Comparison of ENCODE assay signal across 8 mouse cellular contexts in genomic region chr2:25055068-25055405, GRCm38 (mm10). TPM values are rescaled to one million over a fixed set of nuclear protein-coding genes. Genes with fewer than 3 reads are reported as not detected.
DNase-seq lines count a peak whose midpoint lies in the region; ATAC-seq lines count a peak whose summit lies in the region.

No protein-coding gene starts in this region.

- 56% methylated on average over 2 of the region's 2 CpGs for WGBS in heart, embryonic 12.5 days
- 64% methylated on average over 2 of the region's 2 CpGs for WGBS in forebrain, embryonic 11.5 days
- 57% methylated on average over 2 of the region's 2 CpGs for WGBS in intestine, embryonic 15.5 days
- WGBS in midbrain, embryonic 16.5 days = 60% methylated on average over 1 of the region's 2 CpGs

- H3K4me1 ChIP-seq in heart, embryonic 12.5 days (replicated peaks) = peaks cover 10% of the 10 kb centered on the region
- peaks cover 7% of the 10 kb centered on the region for H3K4me1 ChIP-seq in forebrain, embryonic 11.5 days (replicated peaks; ENCODE audit: control insufficient read depth, insufficient read depth, low read length)
- peaks cover 15% of the 10 kb centered on the region for H3K4me1 ChIP-seq in intestine, embryonic 15.5 days (replicated peaks)
- H3K4me1 ChIP-seq in midbrain, embryonic 16.5 days (ENCODE audit: control insufficient read depth, insufficient read depth, low read length) = peaks cover 17% of the 10 kb centered on the region

- ATAC-seq in heart, embryonic 12.5 days (ENCODE audit: insufficient number of reproducible peaks, low FRiP score) = no peak
- peak; percentile 25; the same call in 1 of the 2 replicates for ATAC-seq in forebrain, embryonic 11.5 days (replicated peaks; ENCODE audit: low FRiP score)
- ATAC-seq in intestine, embryonic 15.5 days = peak; percentile 22; the same call in 1 of the 2 replicates
- peak; percentile 55 for ATAC-seq in midbrain, embryonic 16.5 days

- no peak overlapping the region for H3K27ac ChIP-seq in heart, embryonic 12.5 days (ENCODE audit: poor library complexity, severe bottlenecking)
- no peak overlapping the region for H3K27ac ChIP-seq in forebrain, embryonic 11.5 days (ENCODE audit: low read depth, low read length)
- H3K27ac ChIP-seq in intestine, embryonic 15.5 days = no peak overlapping the region
- peak overlapping the region; percentile 79 for H3K27ac ChIP-seq in midbrain, embryonic 16.5 days (ENCODE audit: low read length)

- intact Hi-C loops in heart, postnatal 25 days (cut with DNase I) = no loop called here
- intact Hi-C loops in left cerebral cortex, postnatal 25 days (cut with DNase I) = no loop called here
- intact Hi-C loops in gastrocnemius, postnatal 36 days (cut with DNase I) = no loop called here

- peak overlapping the region; percentile 83 for H3K4me3 ChIP-seq in heart, embryonic 12.5 days
- H3K4me3 ChIP-seq in forebrain, embryonic 11.5 days (ENCODE audit: low read depth, low read length) = peak overlapping the region; percentile 79
- H3K4me3 ChIP-seq in intestine, embryonic 15.5 days (replicated peaks) = peak overlapping the region; percentile 82
- H3K4me3 ChIP-seq in midbrain, embryonic 16.5 days (ENCODE audit: low read depth, low read length) = peak overlapping the region; percentile 91

- peaks cover 41% of the 10 kb centered on the region for H3K36me3 ChIP-seq in heart, embryonic 12.5 days
- no peaks in the 10 kb centered on the region for H3K36me3 ChIP-seq in forebrain, embryonic 11.5 days (ENCODE audit: control insufficient read depth, insufficient read depth, low read length)
- H3K36me3 ChIP-seq in intestine, embryonic 15.5 days = 0 out of 2 replicates have a peak, but pooled peaks cover 5% of the 10 kb centered on the region
- peaks cover 14% of the 10 kb centered on the region for H3K36me3 ChIP-seq in midbrain, embryonic 16.5 days (ENCODE audit: control insufficient read depth, insufficient read depth, low read length)

- peak overlapping the region; percentile 79 for H3K4me2 ChIP-seq in heart, embryonic 12.5 days
- peak overlapping the region; percentile 85 for H3K4me2 ChIP-seq in forebrain, embryonic 11.5 days (ENCODE audit: low read depth, low read length, severe bottlenecking)
- peak overlapping the region; percentile 73 for H3K4me2 ChIP-seq in intestine, embryonic 15.5 days (replicated peaks)
- H3K4me2 ChIP-seq in midbrain, embryonic 16.5 days (ENCODE audit: low read length) = peak overlapping the region; percentile 98

- no peaks in the 10 kb centered on the region for H3K9me3 ChIP-seq in heart, embryonic 12.5 days (replicated peaks)
- no peaks in the 10 kb centered on the region for H3K9me3 ChIP-seq in forebrain, embryonic 11.5 days (ENCODE audit: control insufficient read depth, low read length)
- no peaks in the 10 kb centered on the region for H3K9me3 ChIP-seq in intestine, embryonic 15.5 days
- H3K9me3 ChIP-seq in midbrain, embryonic 16.5 days (replicated peaks; ENCODE audit: control insufficient read depth, low read length, poor library complexity, severe bottlenecking) = no peaks in the 10 kb centered on the region

- H3K9ac ChIP-seq in heart, embryonic 12.5 days = peak overlapping the region; percentile 81
- peak overlapping the region; percentile 80 for H3K9ac ChIP-seq in forebrain, embryonic 11.5 days (ENCODE audit: low read length)
- H3K9ac ChIP-seq in intestine, embryonic 15.5 days = peak overlapping the region; percentile 75
- H3K9ac ChIP-seq in midbrain, embryonic 16.5 days (ENCODE audit: low read depth, low read length) = peak overlapping the region; percentile 96

- no peaks in the 10 kb centered on the region for H3K27me3 ChIP-seq in heart, embryonic 12.5 days (replicated peaks)
- no peaks in the 10 kb centered on the region for H3K27me3 ChIP-seq in forebrain, embryonic 11.5 days (ENCODE audit: control insufficient read depth, insufficient read depth, low read length)
- no peaks in the 10 kb centered on the region for H3K27me3 ChIP-seq in intestine, embryonic 15.5 days (replicated peaks)
- no peaks in the 10 kb centered on the region for H3K27me3 ChIP-seq in midbrain, embryonic 16.5 days (ENCODE audit: control insufficient read depth, insufficient read depth, low read depth, low read length)

- no peak for DNase-seq in heart, postnatal 25 days (ENCODE audit: low spot score)
- DNase-seq in adrenal gland, postnatal 36 days = peak; percentile 14 to 33
- peak; percentile 62 for DNase-seq in forebrain, embryonic 11.5 days (ENCODE audit: low spot score)
- DNase-seq in left cerebral cortex, postnatal 25 days (ENCODE audit: low spot score in 2 of 2) = peak; percentile 74 to 75
- no peak for DNase-seq in gastrocnemius, postnatal 36 days

RNA-seq across cellular contexts. Expression of gene Nsmf, which starts 0.9 kb away (rescaled TPM):
- 58.7 and 62.8 TPM in 2 replicates for polyA plus RNA-seq in heart, embryonic 12.5 days (2016; fragmentation: Nextera tagmentation; extraction: Ambion mirVana)
- 10 to 100 TPM; 19.8 to 21.2 TPM for total RNA-seq in heart, postnatal 25 days (2021)
- 10 to 100 TPM; 32.8 to 56.4 TPM for total RNA-seq in adrenal gland, postnatal 36 days (2021)
- 68.0 and 81.2 TPM in 2 replicates for polyA plus RNA-seq in forebrain, embryonic 11.5 days (2014; fragmentation: Nextera tagmentation; extraction: Ambion mirVana)
- polyA plus RNA-seq in intestine, embryonic 15.5 days (2015; fragmentation: Nextera tagmentation; extraction: Ambion mirVana) = 48.8 and 50.6 TPM in 2 replicates
- 100 to 1,000 TPM; 472 to 481 TPM for total RNA-seq in left cerebral cortex, postnatal 25 days (2021)
- polyA plus RNA-seq in midbrain, embryonic 16.5 days (2015; fragmentation: Nextera tagmentation; extraction: Ambion mirVana) = 176 and 188 TPM in 2 replicates
- 10 to 100 TPM in 1 of 2 experiments, 1 to 10 TPM in 1; 7.9 to 10.7 TPM for total RNA-seq in gastrocnemius, postnatal 36 days (2021)

RNA-seq across cellular contexts. Expression of gene Entpd8, which starts 25.1 kb away (rescaled TPM):
- not detected in 2 replicates for polyA plus RNA-seq in heart, embryonic 12.5 days (2016; fragmentation: Nextera tagmentation; extraction: Ambion mirVana)
- not detected for total RNA-seq in heart, postnatal 25 days (2021)
- not detected for total RNA-seq in adrenal gland, postnatal 36 days (2021)
- polyA plus RNA-seq in forebrain, embryonic 11.5 days (2014; fragmentation: Nextera tagmentation; extraction: Ambion mirVana) = not detected in 2 replicates
- 8.9 and 11.7 TPM in 2 replicates for polyA plus RNA-seq in intestine, embryonic 15.5 days (2015; fragmentation: Nextera tagmentation; extraction: Ambion mirVana)
- not detected for total RNA-seq in left cerebral cortex, postnatal 25 days (2021)
- polyA plus RNA-seq in midbrain, embryonic 16.5 days (2015; fragmentation: Nextera tagmentation; extraction: Ambion mirVana) = not detected in 2 replicates
- under 1 TPM in 1 of 2 experiments, not detected in 1; 0.23 TPM for total RNA-seq in gastrocnemius, postnatal 36 days (2021)

RNA-seq across cellular contexts. Expression of gene Noxa1, which starts 39.9 kb away (rescaled TPM):
- 0.10 TPM in 1 of 2 replicates, not detected in the other for polyA plus RNA-seq in heart, embryonic 12.5 days (2016; fragmentation: Nextera tagmentation; extraction: Ambion mirVana)
- not detected for total RNA-seq in heart, postnatal 25 days (2021)
- total RNA-seq in adrenal gland, postnatal 36 days (2021) = not detected
- 0.31 TPM in 1 of 2 replicates, not detected in the other for polyA plus RNA-seq in forebrain, embryonic 11.5 days (2014; fragmentation: Nextera tagmentation; extraction: Ambion mirVana)
- polyA plus RNA-seq in intestine, embryonic 15.5 days (2015; fragmentation: Nextera tagmentation; extraction: Ambion mirVana) = 5.6 and 10.0 TPM in 2 replicates
- not detected for total RNA-seq in left cerebral cortex, postnatal 25 days (2021)
- not detected in 2 replicates for polyA plus RNA-seq in midbrain, embryonic 16.5 days (2015; fragmentation: Nextera tagmentation; extraction: Ambion mirVana)
- total RNA-seq in gastrocnemius, postnatal 36 days (2021) = not detected

Comparison
In these comparisons a context has a peak if more than half of its experiments do, and no peak if none do; other contexts are left out.
1. DNase-seq: peak in adrenal gland, postnatal 36 days (2 of 2), forebrain, embryonic 11.5 days (single experiment) and left cerebral cortex, postnatal 25 days (2 of 2); none in heart, postnatal 25 days (single experiment) and gastrocnemius, postnatal 36 days (0 of 2).
2. RNA of gene Nsmf, which starts 0.9 kb away (total RNA-seq): 472 to 481 TPM in left cerebral cortex, postnatal 25 days; 32.8 to 56.4 TPM in adrenal gland, postnatal 36 days, 19.8 to 21.2 TPM in heart, postnatal 25 days and 7.9 to 10.7 TPM in gastrocnemius, postnatal 36 days; every median in the first group is over 4 times any median in the second.
3. Peak in every context shown above with its lines, with median percentiles within 50 percentile points of each other: H3K4me2 ChIP-seq, H3K4me3 ChIP-seq and H3K9ac ChIP-seq.